Mouse (Mus musculus) heart, adult 2 months (tissue): Measurements from ENCODE around the gene Bach2.

Experiments
- CTCF ChIP-seq: fragments of 200-600 bp; IDR thresholded peaks from 2 replicates; pipeline ENCODE4 v1.8.1; 2022; ENCODE audit warnings: antibody characterized with exemption, mild to moderate bottlenecking, moderate library complexity
- POLR2A ChIP-seq: fragments of 200-500 bp; IDR thresholded peaks from 2 replicates; pipeline ENCODE4 v1.6.1; 2011; ENCODE audit warnings: mild to moderate bottlenecking, low read depth, low read length, control low read depth; ENCODE audit not compliant: insufficient read depth

DNA sequence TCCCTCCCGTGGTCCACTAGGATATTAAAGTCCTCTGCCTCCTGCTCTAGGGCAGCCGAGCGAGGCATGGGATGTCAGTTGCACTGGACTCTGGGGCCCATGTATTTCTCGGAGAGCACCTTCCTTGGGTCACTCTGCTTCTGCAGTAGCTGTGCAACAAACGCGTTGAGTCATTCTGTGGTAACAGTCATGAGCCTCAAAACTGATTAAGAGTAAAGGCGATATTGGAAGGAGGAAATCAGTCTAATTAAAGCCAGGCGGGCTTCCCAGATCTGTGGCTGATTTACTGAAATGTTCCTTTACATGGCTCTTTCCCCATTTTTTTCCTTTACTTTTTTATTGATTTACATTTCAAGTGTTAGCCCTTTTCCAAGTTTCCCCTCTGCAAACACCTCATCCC, 48.1 kb upstream of the Bach2 start:
- no peak for TF ChIP-seq CTCF
- TF ChIP-seq POLR2A, result no peak
